Mouse (Mus musculus): ENCODE data around the gene Chka.
A peak's percentile ranks its signal among the peaks of the same experiment; 100 is the strongest.

Chka gene

DNA sequence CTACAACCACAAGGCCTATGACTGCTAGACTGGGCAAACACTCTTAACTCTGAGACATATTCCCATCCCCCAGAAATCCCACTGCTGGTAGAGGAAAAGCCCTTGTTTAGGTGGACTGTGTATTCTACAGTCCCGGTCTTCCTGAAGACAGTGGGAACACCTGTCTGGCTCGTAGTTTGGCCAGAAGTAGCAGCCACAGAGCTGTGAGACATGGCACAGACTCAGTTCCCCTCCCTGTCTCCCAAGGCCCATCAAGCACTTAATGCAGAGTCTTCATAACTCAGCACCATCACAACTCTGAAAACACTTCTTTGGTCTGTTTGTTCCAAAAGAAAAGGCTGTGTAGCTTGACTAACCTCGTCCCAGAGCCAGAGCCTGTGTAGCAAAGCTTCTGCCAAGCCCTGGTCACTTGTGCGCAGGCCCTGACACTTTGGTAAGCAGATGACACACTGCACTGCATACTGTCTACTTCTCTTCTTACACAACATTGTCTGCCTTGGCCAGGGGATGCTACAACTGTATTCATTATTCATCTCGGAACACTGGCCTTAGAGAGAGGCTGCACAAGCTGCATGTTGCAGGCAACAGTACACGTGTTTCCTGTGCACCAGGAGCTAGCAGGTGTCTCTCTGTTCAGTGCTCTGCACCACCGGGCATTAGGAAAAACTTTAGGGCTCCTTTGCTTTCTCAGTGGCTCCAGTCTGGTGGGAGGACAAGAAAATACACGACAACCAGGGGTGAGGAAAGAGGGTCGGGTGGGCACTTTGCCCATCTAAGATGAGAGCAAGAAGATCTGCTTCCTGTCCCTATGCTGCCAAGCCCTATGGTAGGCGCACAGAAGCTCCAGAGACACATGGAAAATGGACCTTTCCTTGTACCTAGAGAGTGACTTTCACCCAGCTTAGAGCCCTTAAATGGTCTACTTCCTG, 4.6 kb upstream of the Chka start:
- DNase-seq (ENCODE audit: extremely low read depth, low read depth), result no peak

DNA sequence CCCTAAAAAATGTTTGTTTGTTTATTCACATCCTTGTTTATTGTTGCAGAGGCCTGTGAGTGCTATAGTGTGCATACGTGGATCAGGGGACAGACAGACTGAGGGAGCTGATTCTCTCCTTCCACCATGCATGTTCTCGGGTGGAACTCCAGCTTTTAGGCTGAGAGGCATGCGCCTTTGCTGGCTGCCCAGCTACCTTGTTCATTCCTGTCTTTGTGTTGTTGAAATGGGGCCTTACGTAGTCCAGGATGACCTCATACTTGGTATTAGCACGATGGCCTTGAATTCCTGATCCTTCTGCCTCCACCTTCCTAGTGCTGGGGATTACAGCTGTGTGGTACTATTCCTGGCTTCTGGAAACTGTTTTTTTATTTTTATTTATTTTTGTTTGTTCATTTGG, 3.9 kb upstream of the Chka start:
- no peak for DNase-seq (ENCODE audit: extremely low read depth, low read depth)

DNA sequence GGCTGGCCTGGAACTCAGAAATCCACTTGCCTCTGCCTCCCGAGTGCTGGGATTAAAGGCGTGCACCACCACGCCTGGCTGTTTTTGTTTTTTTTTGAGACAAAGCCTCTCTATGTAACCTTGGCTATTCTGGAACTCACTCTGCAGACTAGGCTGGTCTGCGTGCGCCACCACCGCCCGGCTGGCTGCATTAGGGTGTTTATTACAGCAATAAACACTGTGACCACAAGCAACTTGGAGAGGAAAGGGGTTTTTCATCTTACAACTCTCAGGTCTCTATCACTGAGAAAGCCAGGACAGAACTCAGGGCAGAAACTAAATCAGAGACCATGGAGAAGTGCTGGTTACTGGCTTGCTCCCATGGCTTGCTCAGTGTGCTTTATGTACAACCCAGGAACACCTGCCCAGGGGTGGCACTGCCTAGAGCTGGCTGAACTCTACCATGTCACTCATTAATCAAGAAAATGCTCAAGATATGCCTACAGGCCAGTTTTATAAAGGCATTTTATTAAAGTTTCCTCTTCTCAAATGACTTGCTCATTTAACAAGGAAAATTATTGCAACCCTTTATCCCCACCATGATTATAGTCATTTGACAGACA, 3.3 kb upstream of the Chka start:
- DNase-seq (ENCODE audit: extremely low read depth, low read depth), result no peak

DNA sequence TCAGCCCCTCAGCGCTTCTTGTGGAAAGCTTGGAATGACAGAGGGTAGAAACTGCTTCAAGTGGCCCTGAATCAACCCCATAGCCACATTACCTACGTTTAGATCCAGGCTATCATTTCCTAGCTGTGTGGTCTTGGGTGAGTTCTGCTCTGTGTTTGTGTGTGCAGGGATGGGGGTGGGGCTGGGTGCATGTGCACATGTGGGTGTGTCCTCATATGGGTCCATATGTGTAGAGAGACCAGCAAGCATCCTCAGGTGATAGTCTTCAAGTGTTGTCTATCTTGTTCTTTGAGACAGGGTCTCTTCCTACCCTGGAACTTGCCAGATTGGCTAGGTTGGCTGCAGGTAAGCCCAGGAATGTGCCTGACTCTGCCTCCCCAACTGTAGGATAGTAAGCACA, 2.3 kb upstream of the Chka start:
- DNase-seq (ENCODE audit: extremely low read depth, low read depth), result no peak

DNA sequence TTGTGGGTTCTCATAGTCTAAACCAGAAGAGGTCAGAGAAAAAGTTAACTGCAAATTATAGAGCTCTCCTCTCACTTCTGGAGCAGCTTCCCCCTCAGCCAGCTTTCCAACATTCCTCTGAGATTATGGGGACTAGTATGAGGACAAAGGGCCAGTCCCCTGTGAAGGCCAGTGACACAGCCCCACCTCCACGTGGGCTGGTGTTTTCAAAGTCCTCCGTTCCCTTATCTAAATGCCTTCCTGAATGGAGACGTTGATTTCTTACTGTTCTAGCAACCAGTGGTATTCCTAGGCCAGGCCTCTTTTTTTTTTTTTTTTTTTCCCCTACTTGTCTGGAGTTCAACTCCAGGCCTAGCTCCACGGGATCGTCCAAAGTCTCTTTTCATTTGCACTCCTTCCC, 1.5 kb upstream of the Chka start:
- no peak for DNase-seq (ENCODE audit: extremely low read depth, low read depth)

DNA sequence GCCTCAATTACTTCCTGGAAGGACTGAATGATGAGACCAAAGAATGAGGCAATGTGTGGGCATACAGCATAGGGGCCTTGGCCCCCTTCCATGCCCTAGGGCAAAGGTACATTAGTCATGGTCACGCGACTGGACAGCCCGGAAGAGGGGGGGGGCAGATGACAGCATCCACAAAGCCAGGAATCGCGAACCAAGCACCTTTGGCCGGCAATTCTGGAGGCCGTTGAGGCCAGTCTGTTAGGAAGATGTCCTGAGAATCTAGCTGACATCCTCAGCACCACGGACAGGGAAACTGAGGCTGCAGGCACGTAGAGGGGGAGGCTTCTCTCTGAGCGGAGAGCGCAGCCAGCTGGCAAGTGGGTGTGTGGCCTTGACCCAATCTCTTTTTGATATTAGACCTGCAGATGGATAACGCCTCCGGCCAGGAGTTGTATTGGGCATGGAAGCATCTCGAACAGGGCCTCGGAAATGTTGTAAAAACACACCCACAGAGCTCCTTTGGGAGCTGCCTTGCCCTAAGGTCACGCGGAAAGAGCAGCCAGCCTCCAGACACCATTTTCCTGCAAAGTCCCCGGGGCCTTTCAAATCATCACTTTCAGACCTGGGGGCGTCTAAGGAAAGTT, 615 bp upstream of the Chka start:
- no peak for DNase-seq (ENCODE audit: extremely low read depth, low read depth)

DNA sequence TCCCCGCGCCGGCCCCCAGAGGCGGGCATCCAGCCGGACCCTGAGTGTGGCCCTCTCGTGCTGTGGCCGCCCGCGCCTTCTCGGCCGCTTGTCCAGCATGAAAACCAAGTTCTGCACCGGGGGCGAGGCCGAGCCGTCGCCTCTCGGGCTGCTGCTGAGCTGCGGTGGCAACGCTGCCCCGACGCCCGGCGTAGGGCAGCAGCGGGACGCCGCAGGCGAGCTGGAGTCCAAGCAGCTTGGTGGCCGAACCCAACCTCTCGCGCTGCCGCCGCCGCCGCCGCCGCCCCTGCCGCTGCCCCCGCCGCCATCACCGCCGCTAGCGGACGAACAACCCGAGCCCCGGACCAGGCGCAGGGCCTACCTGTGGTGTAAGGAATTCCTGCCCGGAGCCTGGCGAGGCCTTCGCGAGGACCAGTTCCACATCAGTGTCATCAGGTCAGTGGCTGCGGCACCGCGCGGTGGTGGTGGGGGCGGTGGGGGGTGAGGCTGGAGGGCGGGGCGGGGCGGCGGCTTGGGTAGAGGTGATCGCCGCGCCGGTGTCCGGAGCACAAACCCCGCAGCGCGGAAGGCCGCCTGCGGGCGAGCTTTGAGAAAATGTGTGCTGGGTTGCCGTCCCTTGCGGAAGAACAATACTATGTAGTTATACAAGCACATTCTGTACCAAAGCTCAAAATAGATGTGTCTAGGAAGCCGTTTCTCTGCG, 557 bp downstream of the Chka start:
- DNase-seq (ENCODE audit: extremely low read depth, low read depth), result peak; percentile 45

DNA sequence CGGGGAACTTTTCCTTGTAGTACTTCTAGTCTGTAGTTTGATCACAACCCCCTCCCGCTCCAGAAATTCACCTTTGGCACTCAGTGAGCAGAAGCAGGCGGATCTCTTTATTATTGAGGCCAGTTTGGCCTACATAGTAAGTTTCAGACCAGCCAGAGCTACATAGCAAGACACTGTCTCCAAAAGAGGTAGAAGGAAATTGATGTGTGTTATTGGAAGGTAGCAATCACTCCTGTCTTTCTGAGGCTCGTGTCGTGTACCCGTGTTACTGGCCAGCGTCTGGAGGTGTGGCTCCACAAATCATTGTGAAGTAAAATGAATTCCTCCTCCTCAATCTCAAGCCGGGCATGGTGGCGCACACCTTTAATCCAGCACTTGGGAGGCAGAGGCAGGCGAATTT, 1.5 kb downstream of the Chka start:
- no peak for DNase-seq (ENCODE audit: extremely low read depth, low read depth)

DNA sequence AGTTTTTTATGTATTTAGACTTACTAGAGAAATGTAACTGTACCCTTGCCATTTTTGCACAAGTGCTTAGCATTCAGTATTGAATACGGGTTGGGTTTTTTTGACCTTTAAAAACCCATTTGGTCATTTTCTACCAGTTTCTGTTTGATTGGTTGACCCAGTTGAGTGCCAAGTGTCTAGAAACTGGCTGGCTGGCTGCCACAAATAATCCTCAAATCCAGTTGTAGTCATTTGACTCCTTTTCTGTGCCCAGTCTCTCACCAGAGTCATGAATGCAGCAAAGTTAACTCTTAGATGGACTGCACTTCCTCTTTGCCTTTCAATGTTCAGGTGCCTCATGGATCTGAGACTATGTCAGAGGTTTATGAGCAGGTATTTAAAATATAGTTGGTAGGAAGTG, 2.3 kb downstream of the Chka start:
- no peak for DNase-seq (ENCODE audit: extremely low read depth, low read depth)

DNA sequence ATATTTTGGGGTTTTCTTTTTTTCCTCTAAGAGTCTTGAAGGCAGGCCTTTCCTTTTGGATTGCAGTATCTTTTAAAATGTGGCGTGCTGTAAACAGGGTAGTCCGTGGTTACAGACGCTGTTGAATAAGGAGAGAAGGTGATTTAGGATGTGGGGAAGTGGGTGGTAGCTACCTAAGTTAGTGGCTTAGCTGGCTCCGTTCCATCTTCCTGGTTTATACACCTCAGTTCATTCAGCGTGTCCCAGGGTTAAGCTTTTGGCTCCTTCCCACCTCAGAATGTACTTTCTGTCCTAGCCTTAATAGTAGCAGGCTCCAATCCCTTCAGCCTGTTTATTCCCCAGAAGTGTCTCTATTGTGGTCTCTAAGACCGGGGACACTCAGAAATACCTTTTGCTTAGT, 3.5 kb downstream of the Chka start:
- DNase-seq (ENCODE audit: extremely low read depth, low read depth), result no peak

DNA sequence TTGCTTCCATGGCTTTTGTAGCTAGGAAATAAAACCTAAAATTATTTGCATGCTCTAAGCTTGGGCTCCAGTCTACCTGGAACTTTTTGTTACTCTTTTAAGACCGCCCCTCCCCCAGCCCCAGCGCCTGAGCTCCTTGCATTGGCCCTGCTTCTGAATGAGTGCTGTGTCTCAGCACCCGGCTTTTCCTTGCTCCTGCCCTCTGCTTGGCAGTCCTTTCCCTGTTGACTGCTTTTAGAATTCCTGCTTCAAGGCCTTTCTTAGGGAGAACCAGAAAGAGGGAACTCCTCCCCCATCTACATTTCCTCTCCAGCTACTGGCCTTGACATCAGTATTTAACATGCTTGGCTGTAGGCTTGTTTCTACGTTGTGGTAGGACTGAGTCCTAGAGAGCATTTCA, 4.0 kb downstream of the Chka start:
- no peak for DNase-seq (ENCODE audit: extremely low read depth, low read depth)

DNA sequence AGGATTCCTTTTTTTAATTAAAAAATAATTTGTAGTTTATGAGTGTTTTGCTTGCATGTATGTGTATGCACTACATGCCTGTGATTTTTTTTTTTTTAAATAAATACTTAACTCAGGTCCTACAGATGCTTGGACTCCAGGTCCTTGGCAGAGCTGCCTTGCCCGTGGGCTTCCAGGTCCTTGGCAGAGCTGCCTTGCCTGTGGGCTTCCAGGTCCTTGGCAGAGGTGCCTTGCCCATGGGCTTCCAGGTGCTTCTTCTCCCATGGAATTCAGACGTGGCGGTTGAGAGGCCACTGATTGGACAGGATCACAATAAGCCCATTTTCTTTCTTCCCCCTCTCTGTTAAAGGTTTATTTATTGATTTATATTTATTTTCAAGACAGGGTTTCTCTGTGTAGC, 5.6 kb downstream of the Chka start:
- no peak for DNase-seq (ENCODE audit: extremely low read depth, low read depth)

DNA sequence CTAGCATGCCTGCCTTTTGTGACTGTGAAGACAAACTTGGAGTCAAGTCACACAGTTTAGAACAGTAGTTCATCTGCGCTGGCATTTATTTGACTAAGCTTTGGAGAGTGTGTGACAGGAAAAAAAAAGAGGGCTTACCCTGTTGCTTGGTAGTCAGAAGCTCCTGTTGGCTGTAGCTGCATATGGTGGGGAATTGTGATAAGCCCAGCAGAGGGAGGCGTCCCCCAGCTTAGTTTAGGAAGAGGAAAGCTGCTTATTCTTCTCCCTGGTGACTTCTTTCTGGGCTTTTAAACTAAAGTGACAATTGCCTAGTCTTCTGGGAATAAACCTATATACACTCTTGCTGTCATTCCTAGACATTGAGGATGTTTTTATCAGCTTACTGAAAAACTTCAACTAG, 11.1 kb downstream of the Chka start:
- DNase-seq (ENCODE audit: extremely low read depth, low read depth), result no peak

DNA sequence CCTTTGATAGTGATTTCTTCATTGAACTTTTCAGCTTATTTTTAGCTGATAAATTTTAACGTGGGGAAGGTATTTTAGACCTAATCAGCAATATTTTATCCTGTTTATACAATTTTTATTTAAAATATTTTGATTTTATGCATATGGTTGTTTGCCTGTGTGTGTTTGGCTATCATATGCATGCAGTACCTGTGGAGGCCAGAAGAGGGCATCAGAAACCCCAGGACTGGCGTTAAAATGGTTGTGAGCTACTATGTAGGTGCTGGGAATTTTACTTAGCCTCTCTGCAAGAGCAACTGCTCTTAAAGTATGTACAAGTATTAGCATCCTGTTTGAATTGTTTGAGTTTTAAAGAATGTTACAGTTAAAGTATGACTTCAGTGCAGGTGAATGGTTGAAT, 13.4 kb downstream of the Chka start:
- DNase-seq (ENCODE audit: extremely low read depth, low read depth), result no peak

DNA sequence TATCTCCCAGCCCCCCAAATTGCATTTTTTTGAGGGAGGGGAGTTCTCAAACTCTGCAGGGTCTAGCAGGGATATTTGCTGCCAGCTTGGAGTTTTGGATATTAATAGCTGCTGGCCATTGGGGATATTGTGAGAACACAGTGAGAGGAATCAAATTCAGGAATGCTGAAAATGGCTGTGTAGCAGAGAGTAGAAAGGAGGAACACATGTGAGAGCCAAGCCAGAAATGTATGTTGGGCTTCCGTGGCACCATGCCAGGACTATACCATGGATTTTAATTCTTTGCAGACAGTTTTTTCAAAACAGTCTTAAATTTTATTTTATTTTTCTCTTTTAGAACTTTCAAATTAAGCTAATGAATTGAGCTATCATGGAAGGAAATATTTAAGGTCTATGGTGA, 16.7 kb downstream of the Chka start:
- no peak for DNase-seq (ENCODE audit: extremely low read depth, low read depth)

DNA sequence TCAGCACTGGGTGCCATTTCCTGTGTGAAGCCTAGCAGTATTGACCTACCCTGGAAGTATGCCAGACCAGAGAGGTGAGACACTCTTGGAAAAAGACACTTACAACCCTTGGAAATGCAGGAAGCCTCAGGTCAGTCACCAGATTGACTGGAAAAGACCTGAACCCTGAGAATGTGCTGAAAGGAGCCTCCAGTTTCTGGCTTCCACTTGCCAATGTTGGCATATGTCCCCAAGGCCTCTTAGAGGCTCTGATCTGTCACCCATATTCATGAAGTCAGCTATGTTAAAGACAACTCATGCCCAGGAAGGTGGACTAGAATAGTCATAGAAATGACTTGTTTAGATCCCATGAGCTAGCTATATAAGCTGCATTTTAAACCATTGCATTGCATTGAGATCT, 19.9 kb downstream of the Chka start:
- DNase-seq (ENCODE audit: extremely low read depth, low read depth), result no peak

DNA sequence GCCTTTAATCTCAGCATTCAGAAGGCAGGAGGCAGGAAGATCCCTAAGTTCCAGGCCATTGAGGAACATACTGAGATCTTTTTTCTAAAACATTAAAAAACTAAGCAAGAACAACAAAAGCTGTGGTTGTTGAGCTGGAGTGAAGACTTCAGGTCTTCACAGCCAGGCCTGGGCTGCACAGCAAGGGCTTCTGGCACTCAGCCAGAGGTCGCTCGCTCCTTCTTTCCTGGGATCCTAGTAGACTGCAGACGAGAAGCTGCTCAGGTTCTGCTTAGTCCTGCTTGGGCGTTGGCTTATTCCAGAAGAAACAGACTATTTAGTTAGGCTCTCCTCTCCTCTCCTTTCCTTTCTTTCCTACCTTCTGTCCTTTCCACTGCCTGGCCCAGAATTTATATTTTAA, 20.8 kb downstream of the Chka start:
- no peak for DNase-seq (ENCODE audit: extremely low read depth, low read depth)

DNA sequence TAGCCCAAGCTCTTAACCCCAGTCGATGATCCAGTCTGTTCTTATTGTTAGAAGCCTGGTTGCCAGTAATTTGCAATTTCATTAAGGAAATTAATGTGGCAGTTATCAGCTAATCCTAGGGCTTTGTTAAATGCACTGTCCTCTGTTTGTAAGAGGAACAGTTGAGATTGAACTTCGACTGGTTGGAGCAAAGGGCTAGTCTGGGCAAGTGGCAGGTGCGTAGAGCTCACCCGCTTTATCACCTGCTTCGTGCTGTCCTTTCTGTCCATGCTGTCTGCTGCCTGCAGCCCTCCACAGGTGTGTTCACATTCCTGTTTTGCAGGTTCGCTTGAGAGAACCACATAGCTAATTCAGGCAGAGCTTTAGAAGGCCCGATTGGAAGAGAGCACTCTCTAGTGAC, 23.5 kb downstream of the Chka start:
- no peak for DNase-seq (ENCODE audit: extremely low read depth, low read depth)

DNA sequence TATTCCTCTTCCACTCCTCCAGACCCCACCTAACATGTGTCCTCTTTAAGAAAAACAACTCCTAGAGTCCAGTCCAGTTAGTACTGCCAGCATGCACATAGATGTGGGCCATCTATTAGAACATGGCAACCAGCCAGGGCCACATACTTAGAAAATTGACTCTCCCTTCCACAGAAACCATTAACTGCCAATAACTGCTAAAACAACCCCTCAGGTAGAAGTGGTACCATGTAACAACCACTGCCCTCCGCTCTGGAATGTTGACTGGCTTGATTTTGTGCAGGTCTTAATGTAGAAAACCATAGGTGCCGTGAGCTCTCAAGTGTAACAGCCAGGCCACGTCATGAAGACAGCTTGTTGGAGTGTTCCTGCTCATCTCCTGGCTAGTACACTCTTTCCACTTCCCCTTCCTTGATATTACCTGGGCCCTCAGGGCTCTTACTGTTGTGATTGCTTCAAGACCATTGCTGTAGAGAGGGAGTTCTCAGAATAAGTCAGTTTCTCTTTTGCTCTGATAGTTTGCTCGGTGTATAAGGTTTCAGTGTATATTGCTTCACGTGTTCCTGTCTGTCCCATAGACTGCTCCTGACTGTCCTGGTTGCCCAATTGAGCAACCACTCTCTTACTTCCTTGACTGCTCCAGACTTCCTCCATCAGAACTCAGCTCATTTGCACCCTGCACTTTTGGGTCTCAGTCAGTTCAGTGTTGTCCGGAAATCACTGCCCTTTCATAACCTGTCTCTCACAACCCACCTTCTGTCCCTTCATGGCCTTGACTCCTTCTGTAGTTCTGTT, 28.7 kb downstream of the Chka start:
- DNase-seq (ENCODE audit: extremely low read depth, low read depth), result no peak

DNA sequence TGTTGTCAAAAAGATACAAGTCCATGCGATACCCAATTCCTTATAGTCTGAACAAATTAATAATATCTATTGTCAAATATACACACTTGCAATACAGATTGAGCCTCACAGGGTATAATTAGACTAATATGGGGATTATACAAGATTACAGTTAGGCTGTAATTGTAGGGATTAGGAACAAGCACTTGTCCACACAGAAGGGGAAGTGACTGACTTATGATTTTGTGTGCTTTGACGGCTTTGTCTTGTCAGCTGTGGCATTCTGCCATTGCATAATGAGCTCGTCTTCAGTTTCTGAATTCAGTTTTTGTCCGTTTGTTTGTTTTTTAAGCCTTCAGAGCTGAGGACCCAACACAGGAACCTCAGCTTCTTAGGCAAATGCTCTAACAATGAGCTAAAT, 30.6 kb downstream of the Chka start:
- no peak for DNase-seq (ENCODE audit: extremely low read depth, low read depth)

DNA sequence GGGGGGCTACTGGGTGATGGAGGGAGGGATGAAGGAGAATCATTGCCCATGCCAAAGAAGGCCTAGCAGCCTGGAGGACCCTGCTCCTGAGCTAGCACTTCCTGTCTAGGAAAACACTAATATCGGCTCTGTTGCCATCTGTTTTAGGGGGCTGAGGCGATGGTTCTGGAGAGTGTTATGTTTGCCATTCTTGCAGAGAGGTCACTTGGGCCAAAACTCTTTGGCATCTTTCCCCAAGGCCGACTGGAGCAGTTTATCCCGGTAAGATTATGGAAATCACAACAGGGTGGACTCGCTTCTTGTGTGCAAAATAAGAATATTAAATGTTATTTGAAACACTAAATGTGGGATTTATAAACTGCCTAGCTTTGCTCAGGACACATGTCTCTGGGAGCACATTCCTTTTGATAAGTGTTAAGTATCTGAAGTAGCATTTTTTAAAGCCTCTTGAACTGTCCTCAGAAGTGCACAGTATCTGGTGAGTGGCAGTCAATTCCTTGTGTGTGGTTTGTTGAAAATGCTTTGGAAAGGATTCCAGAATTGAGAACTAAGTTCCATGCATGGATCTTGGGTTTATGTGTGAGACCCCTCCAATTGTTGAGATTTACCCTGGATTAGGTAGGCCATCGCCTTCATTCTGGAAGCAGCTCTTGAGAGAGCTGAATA, 32.9 kb downstream of the Chka start:
- DNase-seq (ENCODE audit: extremely low read depth, low read depth), result no peak

Data from MEL-GATA-1-ER (cell line).